Mouse (Mus musculus) hindbrain, embryonic 14.5 days (tissue): ENCODE measurements around the gene Atp6v0c. TPM values are rescaled to one million over a fixed set of nuclear protein-coding genes. Genes with fewer than 3 reads are reported as not detected.

Experiments
- ATAC-seq: fragments of 200-750 bp; cut with Nextera tagmentation; 2 replicates; pipeline ENCODE4 v1.8.0; 2017; ENCODE audit warnings: moderate number of reproducible peaks, mild to moderate bottlenecking, moderate TSS enrichment, moderate library complexity; ENCODE audit not compliant: low FRiP score
- DNase-seq: peaks from one replicate; pipeline ENCODE4 v3.0.0-alpha.2; 2015; ENCODE audit warnings: low spot score
- H3K27ac ChIP-seq: fragments of 300-500 bp; sonication (generic); 2 replicates; pipeline ENCODE4 v1.5.1; 2014; ENCODE audit warnings: mild to moderate bottlenecking, moderate library complexity
- H3K27me3 ChIP-seq: fragments of 300-500 bp; sonication (generic); 2 replicates; pipeline ENCODE4 v1.6.1; 2014; ENCODE audit warnings: mild to moderate bottlenecking, low read length, mixed read lengths; ENCODE audit not compliant: control insufficient read depth, insufficient read depth
- H3K36me3 ChIP-seq: fragments of 300-500 bp; sonication (generic); replicated peaks from 2 replicates; pipeline ENCODE4 v1.6.1; 2014; ENCODE audit not compliant: control insufficient read depth, insufficient read depth
- H3K4me1 ChIP-seq: fragments of 300-500 bp; sonication (generic); replicated peaks from 2 replicates; pipeline ENCODE4 v1.6.1; 2014; ENCODE audit warnings: antibody characterized with exemption, low read length, mixed read lengths; ENCODE audit not compliant: control insufficient read depth, insufficient read depth
- H3K4me2 ChIP-seq: fragments of 300-500 bp; sonication (generic); replicated peaks from 2 replicates; pipeline ENCODE4 v1.6.1; 2014; ENCODE audit warnings: mild to moderate bottlenecking, moderate library complexity
- H3K4me3 ChIP-seq: fragments of 300-500 bp; sonication (generic); replicated peaks from 2 replicates; pipeline ENCODE4 v1.5.1; 2014; ENCODE audit warnings: mild to moderate bottlenecking, low read length
- H3K9ac ChIP-seq: fragments of 300-500 bp; sonication (generic); 2 replicates; pipeline ENCODE4 v1.6.1; 2014
- H3K9me3 ChIP-seq: fragments of 300-500 bp; sonication (generic); 2 replicates; pipeline ENCODE4 v1.6.1; 2016; ENCODE audit warnings: low read length; ENCODE audit not compliant: control insufficient read depth
- WGBS: fragments of 180-500 bp; shearing (Covaris S2); extraction: QIAGEN DNeasy Blood & Tissue Kit; methylation state at CpG from one replicate; pipeline ENCODE4 v1.1.7; 2014; 5-methylcytosine and 5-hydroxymethylcytosine counted together
- polyA plus RNA-seq: library from polyadenylated mRNA; unstranded; fragments of >200 nt; fragmentation: Nextera tagmentation; extraction: Ambion mirVana; gene quantifications from 2 replicates; pipeline ENCODE4 v1.2.1, GENCODE M21; 2014

Atp6v0c gene
- polyA plus RNA-seq, 1 experiment from 2014 or later = 1,495 TPM

DNA sequence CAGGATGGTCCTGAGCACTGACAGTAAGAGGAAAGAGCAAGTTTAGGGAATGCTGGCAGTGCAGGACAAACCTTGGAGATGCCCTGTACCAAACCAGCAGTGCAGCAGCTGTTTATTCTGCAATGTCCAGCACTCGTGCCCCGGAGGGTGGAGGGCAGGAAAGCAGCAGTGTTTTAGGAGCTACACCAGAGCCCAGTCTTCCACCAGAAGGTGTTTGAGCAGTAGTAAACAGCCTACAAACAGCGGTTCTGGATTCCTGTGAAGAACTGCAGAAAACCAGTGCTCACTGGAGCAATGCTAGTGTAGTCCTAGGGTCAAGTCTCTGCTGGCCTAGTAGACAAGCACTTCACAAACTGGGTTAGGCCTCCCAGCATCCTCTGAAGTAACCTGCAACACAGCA, 4.8 kb upstream of the Atp6v0c start:
- no peak overlapping the region for H3K27ac ChIP-seq
- H3K9me3 ChIP-seq = no peaks in the 10 kb centered on the region
- DNase-seq (no peak), ATAC-seq (no peak)
- no peaks in the 10 kb centered on the region for H3K27me3 ChIP-seq
- no peak overlapping the region for H3K9ac ChIP-seq
- H3K4me3 ChIP-seq = no peak overlapping the region
- no peak overlapping the region for H3K4me2 ChIP-seq
- H3K4me1 ChIP-seq = peaks cover 7% of the 10 kb centered on the region
- H3K36me3 ChIP-seq = no peaks in the 10 kb centered on the region; the same call in 1 of the 2 replicates
- 86% methylated on average over 3 of the region's 3 CpGs for WGBS

DNA sequence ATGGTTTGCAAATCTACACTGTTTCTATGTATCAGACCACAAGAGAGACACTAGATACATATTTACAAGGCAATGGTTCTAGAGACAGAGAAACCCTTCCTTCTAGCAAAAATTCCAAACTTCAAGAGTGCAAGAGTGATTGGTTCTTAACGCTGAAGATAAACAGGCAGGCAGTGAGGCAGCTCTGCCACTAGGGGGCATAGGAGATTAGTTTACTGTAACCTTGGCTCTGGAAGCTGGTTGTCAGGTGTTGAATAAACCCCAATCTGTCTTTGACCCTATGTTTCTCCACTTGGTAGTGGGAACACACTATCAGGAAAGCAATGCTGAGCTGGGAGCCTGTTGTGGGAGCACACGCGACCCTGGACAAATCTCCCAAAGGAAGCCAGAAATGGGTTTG, 3.9 kb upstream of the Atp6v0c start:
- Histone ChIP-seq H3K36me3 (no peaks in the 10 kb centered on the region; the same call in 1 of the 2 replicates), H3K4me3 (no peak overlapping the region), H3K4me1 (peaks cover 7% of the 10 kb centered on the region), H3K9ac (no peak overlapping the region), H3K27me3 (no peaks in the 10 kb centered on the region), H3K4me2 (no peak overlapping the region), H3K27ac (no peak overlapping the region), H3K9me3 (no peaks in the 10 kb centered on the region)
- DNase-seq = peak; percentile 88
- ATAC-seq = no peak
- 6% methylated on average over 3 of the region's 3 CpGs for WGBS

DNA sequence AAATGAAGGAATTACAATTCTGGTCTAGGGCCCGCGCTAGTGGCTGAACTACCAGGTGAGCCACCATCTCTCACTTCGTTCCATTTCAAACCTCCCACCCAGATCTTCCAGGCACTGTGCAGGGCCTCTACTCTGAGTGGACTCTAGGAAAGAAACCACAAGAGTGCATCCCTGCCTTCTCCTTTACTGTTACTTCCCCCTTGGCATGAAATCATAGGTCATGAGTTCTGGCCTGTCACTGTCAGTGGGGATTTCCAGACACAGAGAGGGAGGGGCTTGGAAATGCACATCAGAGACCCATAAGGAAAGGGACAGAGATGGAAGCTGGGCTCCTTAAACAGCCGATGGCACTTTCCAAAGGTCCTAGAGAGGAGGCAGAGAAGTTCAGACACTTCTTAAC, 2.2 kb upstream of the Atp6v0c start:
- H3K27me3 ChIP-seq = no peaks in the 10 kb centered on the region
- no peak for ATAC-seq
- H3K9me3 ChIP-seq = no peaks in the 10 kb centered on the region
- 82% methylated on average over 4 of the region's 4 CpGs for WGBS
- peaks cover 12% of the 10 kb centered on the region for H3K36me3 ChIP-seq
- no peak overlapping the region for H3K9ac ChIP-seq
- H3K4me3 ChIP-seq = no peak overlapping the region
- no peak overlapping the region for H3K27ac ChIP-seq
- no peak overlapping the region for H3K4me2 ChIP-seq
- DNase-seq = no peak
- H3K4me1 ChIP-seq = peaks cover 24% of the 10 kb centered on the region

GRCm38 (mm10) chr17:24170729-24171128, 1.2 kb upstream of the Atp6v0c start:
- no peak overlapping the region for H3K4me2 ChIP-seq

GRCm38 (mm10) chr17:24170125-24170524, 623 bp upstream of the Atp6v0c start:
- Histone ChIP-seq H3K4me1 (peaks cover 27% of the 10 kb centered on the region), H3K4me2 (peak overlapping the region; percentile 76), H3K27me3 (no peaks in the 10 kb centered on the region), H3K9me3 (no peaks in the 10 kb centered on the region), H3K9ac (peak overlapping the region; percentile 97), H3K36me3 (peaks cover 16% of the 10 kb centered on the region), H3K4me3 (peak overlapping the region; percentile 97), H3K27ac (peak overlapping the region; percentile 97)
- DNase-seq = no peak
- no peak for ATAC-seq
- 71% methylated on average over 3 of the region's 3 CpGs for WGBS

More at GRCm38 (mm10) chr17:24170729-24171128, 1.2 kb upstream of the Atp6v0c start:
- Histone ChIP-seq H3K27me3 (no peaks in the 10 kb centered on the region), H3K4me1 (peaks cover 27% of the 10 kb centered on the region), H3K9me3 (no peaks in the 10 kb centered on the region), H3K27ac (no peak overlapping the region), H3K9ac (no peak overlapping the region), H3K36me3 (peaks cover 16% of the 10 kb centered on the region), H3K4me3 (no peak overlapping the region)
- WGBS = 85% methylated on average over 5 of the region's 5 CpGs
- DNase-seq (no peak), ATAC-seq (no peak)

GRCm38 (mm10) chr17:24168590-24169277, 768 bp downstream of the Atp6v0c start:
- WGBS = 2% methylated on average over 39 of the region's 41 CpGs
- Histone ChIP-seq H3K27ac (peak overlapping the region; percentile 97), H3K27me3 (no peaks in the 10 kb centered on the region), H3K4me1 (peaks cover 27% of the 10 kb centered on the region), H3K4me3 (peak overlapping the region; percentile 97), H3K4me2 (peak overlapping the region; percentile 76), H3K36me3 (peaks cover 23% of the 10 kb centered on the region), H3K9ac (peak overlapping the region; percentile 97), H3K9me3 (no peaks in the 10 kb centered on the region)
- peak; percentile 63 for ATAC-seq
- peak; percentile 74 for DNase-seq

DNA sequence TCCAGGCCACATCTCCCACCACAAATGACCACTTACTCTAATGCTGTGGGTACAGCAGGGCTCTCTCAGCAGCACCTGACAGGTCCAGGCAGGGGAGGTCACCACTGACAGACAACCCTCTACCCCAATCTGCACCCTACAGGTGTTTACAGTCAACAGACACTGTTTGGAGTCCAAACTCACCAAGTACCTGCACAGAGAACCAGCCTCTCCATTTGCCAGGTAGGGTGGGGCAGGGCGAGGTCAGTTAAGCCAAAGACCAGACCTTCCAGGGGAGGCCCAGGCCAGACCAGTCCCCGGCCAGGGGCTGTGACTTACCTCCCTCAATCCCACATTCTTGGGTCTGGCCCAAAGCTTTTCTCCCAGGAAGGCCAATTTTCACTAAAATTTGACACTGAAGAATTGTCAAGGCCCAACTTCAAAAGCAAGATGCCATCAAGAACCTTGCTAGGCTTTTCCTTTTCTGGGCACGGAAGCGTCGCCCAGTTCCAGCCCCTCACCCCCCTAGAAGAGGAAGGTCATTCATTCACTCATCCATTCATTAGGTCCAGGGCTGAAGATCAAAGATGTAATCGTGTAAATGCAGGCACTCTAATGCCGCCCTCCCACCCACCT, 1.5 kb downstream of the Atp6v0c start:
- H3K4me1 ChIP-seq = peaks cover 27% of the 10 kb centered on the region
- peak overlapping the region; percentile 97 for H3K9ac ChIP-seq
- H3K27ac ChIP-seq = peak overlapping the region; percentile 97
- H3K4me3 ChIP-seq = peak overlapping the region; percentile 97
- ATAC-seq (no peak), DNase-seq (no peak)
- 64% methylated on average over 7 of the region's 7 CpGs for WGBS
- no peaks in the 10 kb centered on the region for H3K27me3 ChIP-seq
- H3K9me3 ChIP-seq = no peaks in the 10 kb centered on the region
- H3K4me2 ChIP-seq = peak overlapping the region; percentile 76
- peaks cover 23% of the 10 kb centered on the region for H3K36me3 ChIP-seq

DNA sequence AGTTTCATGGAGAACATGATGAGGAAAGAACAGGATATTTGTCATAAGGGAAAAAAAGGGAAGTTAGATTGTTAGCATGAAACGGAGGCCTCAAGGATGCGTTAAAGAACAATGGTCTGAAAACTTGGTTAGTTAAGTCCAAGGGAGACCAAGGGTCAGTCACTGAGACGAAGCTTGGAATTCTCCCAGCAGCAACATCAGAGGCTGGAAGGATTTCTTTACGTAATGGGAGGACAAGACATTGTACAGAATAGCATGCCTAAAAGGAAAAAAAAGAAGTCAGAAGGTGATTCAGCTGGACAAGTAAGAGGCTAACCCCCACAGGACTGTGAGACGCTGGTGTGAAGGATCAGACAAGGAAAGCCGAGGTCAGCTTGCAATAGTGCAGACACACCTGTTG, 2.4 kb downstream of the Atp6v0c start:
- H3K9ac ChIP-seq = no peak overlapping the region
- peak overlapping the region; percentile 8; the same call in 1 of the 2 replicates for H3K4me3 ChIP-seq
- WGBS = 92% methylated on average over 6 of the region's 6 CpGs
- no peak overlapping the region for H3K27ac ChIP-seq
- H3K9me3 ChIP-seq = no peaks in the 10 kb centered on the region
- DNase-seq (no peak), ATAC-seq (no peak)
- H3K4me1 ChIP-seq = peaks cover 34% of the 10 kb centered on the region
- peak overlapping the region; percentile 76 for H3K4me2 ChIP-seq
- H3K27me3 ChIP-seq = no peaks in the 10 kb centered on the region
- H3K36me3 ChIP-seq = peaks cover 23% of the 10 kb centered on the region

GRCm38 (mm10) chr17:24164566-24165259, 4.8 kb downstream of the Atp6v0c start:
- H3K9me3 ChIP-seq = no peaks in the 10 kb centered on the region
- no peak overlapping the region for H3K4me3 ChIP-seq
- peaks cover 26% of the 10 kb centered on the region for H3K4me1 ChIP-seq
- peaks cover 23% of the 10 kb centered on the region for H3K36me3 ChIP-seq
- DNase-seq = no peak
- ATAC-seq = no peak
- H3K27ac ChIP-seq = no peak overlapping the region
- 86% methylated on average over 11 of the region's 11 CpGs for WGBS
- no peak overlapping the region for H3K9ac ChIP-seq
- H3K27me3 ChIP-seq = no peaks in the 10 kb centered on the region
- H3K4me2 ChIP-seq = no peak overlapping the region
